Mouse (Mus musculus): Measurements from ENCODE around the gene Sgtb. TPM values are rescaled to one million over a fixed set of nuclear protein-coding genes. Genes with fewer than 3 reads are reported as not detected.

The Sgtb gene
- polyA plus RNA-seq, 1 experiment from 2014 or later, result 3.3 TPM

GRCm38 (mm10) chr13:104123662-104124381 is 14.3 kb downstream of the Sgtb start:
- Histone ChIP-seq H3K4me1 (replicated peaks; ENCODE audit: control insufficient read depth, insufficient read depth) (no peaks in the 10 kb centered on the region), H3K4me2 (replicated peaks; ENCODE audit: low read depth) (no peak overlapping the region), H3K36me3 (ENCODE audit: control insufficient read depth, insufficient read depth, low read length) (no peaks in the 10 kb centered on the region), H3K27me3 (ENCODE audit: control insufficient read depth, insufficient read depth, low read length) (no peaks in the 10 kb centered on the region), H3K27ac (replicated peaks) (no peak overlapping the region), H3K9ac (ENCODE audit: low read length) (no peak overlapping the region), H3K9me3 (ENCODE audit: control insufficient read depth, low read length) (no peaks in the 10 kb centered on the region), H3K4me3 (ENCODE audit: low read depth, low read length) (no peak overlapping the region)
- TF ChIP-seq CTCF (IDR thresholded peaks at IDR 0.05; ENCODE audit: low read depth) (no peak), EP300 (optimal IDR thresholded peaks at IDR 0.05) (no peak)
- DNase-seq (ENCODE audit: low spot score) (no peak), ATAC-seq (ENCODE audit: low FRiP score, low TSS enrichment) (no peak; the same call in 1 of the 2 replicates)
- 85% methylated on average over 20 of the region's 20 CpGs for WGBS

GRCm38 (mm10) chr13:104132561-104132960 is 23.0 kb downstream of the Sgtb start:
- TF ChIP-seq EP300 (optimal IDR thresholded peaks at IDR 0.05) (no peak), CTCF (IDR thresholded peaks at IDR 0.05; ENCODE audit: low read depth) (no peak)
- ATAC-seq (ENCODE audit: low FRiP score, low TSS enrichment) (no peak), DNase-seq (ENCODE audit: low spot score) (no peak)
- H3K36me3 ChIP-seq (ENCODE audit: control insufficient read depth, insufficient read depth, low read length), result no peaks in the 10 kb centered on the region
- WGBS, result 83% methylated on average over 2 of the region's 2 CpGs
- H3K9me3 ChIP-seq (ENCODE audit: control insufficient read depth, low read length), result no peaks in the 10 kb centered on the region
- no peak overlapping the region for H3K4me3 ChIP-seq (ENCODE audit: low read depth, low read length)
- no peaks in the 10 kb centered on the region for H3K4me1 ChIP-seq (replicated peaks; ENCODE audit: control insufficient read depth, insufficient read depth)
- H3K9ac ChIP-seq (ENCODE audit: low read length), result no peak overlapping the region
- no peak overlapping the region for H3K27ac ChIP-seq (replicated peaks)
- H3K4me2 ChIP-seq (replicated peaks; ENCODE audit: low read depth), result no peak overlapping the region
- H3K27me3 ChIP-seq (ENCODE audit: control insufficient read depth, insufficient read depth, low read length), result no peaks in the 10 kb centered on the region

GRCm38 (mm10) chr13:104134510-104135085 is 25.1 kb downstream of the Sgtb start:
- H3K9me3 ChIP-seq (ENCODE audit: control insufficient read depth, low read length), result no peaks in the 10 kb centered on the region
- H3K36me3 ChIP-seq (ENCODE audit: control insufficient read depth, insufficient read depth, low read length), result no peaks in the 10 kb centered on the region
- H3K4me3 ChIP-seq (ENCODE audit: low read depth, low read length), result no peak overlapping the region
- TF ChIP-seq EP300 (optimal IDR thresholded peaks at IDR 0.05) (no peak), CTCF (IDR thresholded peaks at IDR 0.05; ENCODE audit: low read depth) (no peak)
- no peak overlapping the region for H3K9ac ChIP-seq (ENCODE audit: low read length)
- DNase-seq (ENCODE audit: low spot score) (no peak), ATAC-seq (ENCODE audit: low FRiP score, low TSS enrichment) (no peak)
- H3K4me2 ChIP-seq (replicated peaks; ENCODE audit: low read depth), result no peak overlapping the region
- H3K4me1 ChIP-seq (replicated peaks; ENCODE audit: control insufficient read depth, insufficient read depth), result no peaks in the 10 kb centered on the region
- 77% methylated on average over 4 of the region's 4 CpGs for WGBS
- H3K27me3 ChIP-seq (ENCODE audit: control insufficient read depth, insufficient read depth, low read length), result no peaks in the 10 kb centered on the region
- H3K27ac ChIP-seq (replicated peaks), result no peak overlapping the region

GRCm38 (mm10) chr13:104139369-104140209 is 30.0 kb downstream of the Sgtb start:
- Histone ChIP-seq H3K9ac (ENCODE audit: low read length) (no peak overlapping the region), H3K4me1 (replicated peaks; ENCODE audit: control insufficient read depth, insufficient read depth) (no peaks in the 10 kb centered on the region), H3K36me3 (ENCODE audit: control insufficient read depth, insufficient read depth, low read length) (peaks cover 4% of the 10 kb centered on the region), H3K4me2 (replicated peaks; ENCODE audit: low read depth) (peak overlapping the region; percentile 31), H3K27me3 (ENCODE audit: control insufficient read depth, insufficient read depth, low read length) (no peaks in the 10 kb centered on the region), H3K4me3 (ENCODE audit: low read depth, low read length) (0 out of 2 replicates have a peak overlapping the region, but pooled peaks have one; percentile 6), H3K27ac (replicated peaks) (no peak overlapping the region; the same call in 1 of the 2 replicates), H3K9me3 (ENCODE audit: control insufficient read depth, low read length) (no peaks in the 10 kb centered on the region)
- ATAC-seq (ENCODE audit: low FRiP score, low TSS enrichment) (peak; percentile 74), DNase-seq (ENCODE audit: low spot score) (peak; percentile 81)
- 24% methylated on average over 13 of the region's 13 CpGs for WGBS
- TF ChIP-seq CTCF (IDR thresholded peaks at IDR 0.05; ENCODE audit: low read depth), result peak; percentile 93
- TF ChIP-seq EP300 (optimal IDR thresholded peaks at IDR 0.05), result no peak

- Histone ChIP-seq H3K9me3 (ENCODE audit: control insufficient read depth, low read length) (no peaks in the 10 kb centered on the region), H3K36me3 (ENCODE audit: control insufficient read depth, insufficient read depth, low read length) (peaks cover 17% of the 10 kb centered on the region), H3K4me2 (replicated peaks; ENCODE audit: low read depth) (no peak overlapping the region), H3K27me3 (ENCODE audit: control insufficient read depth, insufficient read depth, low read length) (no peaks in the 10 kb centered on the region), H3K4me3 (ENCODE audit: low read depth, low read length) (no peak overlapping the region), H3K27ac (replicated peaks) (no peak overlapping the region), H3K9ac (ENCODE audit: low read length) (no peak overlapping the region), H3K4me1 (replicated peaks; ENCODE audit: control insufficient read depth, insufficient read depth) (no peaks in the 10 kb centered on the region)
- ATAC-seq (ENCODE audit: low FRiP score, low TSS enrichment) (no peak), DNase-seq (ENCODE audit: low spot score) (no peak)
- TF ChIP-seq CTCF (IDR thresholded peaks at IDR 0.05; ENCODE audit: low read depth), result no peak
- WGBS, result 76% methylated on average over 9 of the region's 9 CpGs
These were observed 35.3 kb downstream of the Sgtb start for GRCm38 (mm10) chr13:104144871-104145270.
